Mouse (Mus musculus): ENCODE results near the gene Casc4.
"Not testable (repeated sequence)": the region's sequence is repeated elsewhere in the genome, so short reads cannot be mapped to it uniquely, and the experiment has no call there.

Casc4 gene

DNA sequence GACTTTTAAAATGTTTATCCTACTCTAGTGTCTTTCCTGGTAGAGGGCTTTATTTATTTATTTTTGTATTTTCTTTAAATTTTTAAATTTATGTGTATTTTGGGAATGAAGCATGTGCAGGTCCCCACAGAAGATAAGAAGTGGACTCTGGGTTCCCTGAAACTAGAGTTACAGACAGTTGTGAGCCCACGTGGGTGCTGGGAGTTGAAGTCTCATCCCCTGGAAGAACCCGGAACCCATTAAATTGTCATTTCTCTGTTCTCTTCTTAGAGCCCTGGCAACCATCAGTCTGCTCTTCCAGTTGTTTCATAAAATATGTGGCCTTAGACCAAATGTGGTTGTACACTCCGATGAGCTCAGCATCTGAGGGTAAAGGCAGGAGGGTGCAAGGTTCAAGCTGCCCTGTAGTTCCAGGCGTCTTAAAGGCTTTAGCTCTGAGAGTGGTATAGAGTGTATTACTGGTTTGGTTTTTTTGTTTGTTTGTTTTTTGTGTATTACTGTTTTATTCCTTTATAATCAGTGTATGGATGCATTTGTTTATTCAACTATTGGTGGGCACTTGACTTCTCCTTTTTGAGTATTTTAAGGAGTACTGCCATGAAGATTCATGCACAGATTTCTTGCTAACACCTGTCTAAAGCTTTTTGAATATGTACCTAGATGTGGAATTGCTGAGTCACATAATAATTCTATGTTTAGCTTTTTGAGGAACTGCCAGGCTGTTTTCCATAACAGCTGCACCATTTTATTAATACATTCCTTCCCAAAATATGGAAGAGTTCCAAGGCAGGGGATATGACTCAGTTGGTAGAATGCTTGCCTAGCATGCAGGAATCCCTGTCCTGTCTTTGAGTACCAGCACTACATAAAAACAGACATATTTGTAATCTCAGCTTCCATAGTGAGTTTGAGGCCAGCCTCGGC lies 49.5 kb downstream of the Casc4 start:
- DNase-seq (ENCODE audit: low spot score), result no peak

DNA sequence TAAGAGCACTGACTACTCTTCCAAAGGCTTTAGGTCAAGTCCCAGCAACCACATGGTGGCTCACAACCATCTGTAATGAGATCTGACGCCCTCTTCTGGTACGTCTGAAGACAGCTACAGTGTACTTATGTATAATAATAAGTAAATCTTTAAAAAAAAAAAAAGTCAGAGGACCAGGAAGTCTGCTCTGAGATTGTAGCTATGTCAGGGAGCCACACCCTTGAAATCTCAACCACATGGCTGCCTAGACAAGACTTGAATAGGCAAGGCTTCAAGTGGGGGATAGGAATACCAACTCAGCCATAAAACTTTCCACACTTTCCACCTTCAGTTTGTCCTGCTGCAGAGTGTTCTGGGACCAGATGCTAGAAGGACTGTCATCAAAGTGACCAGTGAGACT lies 70.9 kb downstream of the Casc4 start:
- not testable (repeated sequence) for DNase-seq (ENCODE audit: low spot score)

DNA sequence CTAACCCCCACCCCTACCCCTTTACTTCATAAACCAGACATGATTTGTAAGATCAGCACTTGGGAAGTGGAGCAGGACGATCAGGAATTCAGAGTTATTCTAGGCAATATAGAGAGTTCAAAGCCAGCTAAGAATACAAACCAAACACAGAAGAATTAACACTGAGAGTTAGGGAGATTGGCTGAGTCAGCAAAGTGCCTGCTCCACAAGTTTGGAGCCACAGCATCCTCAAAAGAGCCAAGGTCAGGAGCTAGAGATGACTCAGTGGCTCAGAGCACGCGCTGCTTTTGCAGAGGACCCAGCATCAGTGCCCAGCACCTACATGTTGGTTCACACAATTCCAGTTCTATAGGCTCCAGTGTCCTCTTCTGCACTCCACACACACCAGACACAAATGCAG lies 76.6 kb downstream of the Casc4 start:
- no peak for DNase-seq (ENCODE audit: low spot score)

DNA sequence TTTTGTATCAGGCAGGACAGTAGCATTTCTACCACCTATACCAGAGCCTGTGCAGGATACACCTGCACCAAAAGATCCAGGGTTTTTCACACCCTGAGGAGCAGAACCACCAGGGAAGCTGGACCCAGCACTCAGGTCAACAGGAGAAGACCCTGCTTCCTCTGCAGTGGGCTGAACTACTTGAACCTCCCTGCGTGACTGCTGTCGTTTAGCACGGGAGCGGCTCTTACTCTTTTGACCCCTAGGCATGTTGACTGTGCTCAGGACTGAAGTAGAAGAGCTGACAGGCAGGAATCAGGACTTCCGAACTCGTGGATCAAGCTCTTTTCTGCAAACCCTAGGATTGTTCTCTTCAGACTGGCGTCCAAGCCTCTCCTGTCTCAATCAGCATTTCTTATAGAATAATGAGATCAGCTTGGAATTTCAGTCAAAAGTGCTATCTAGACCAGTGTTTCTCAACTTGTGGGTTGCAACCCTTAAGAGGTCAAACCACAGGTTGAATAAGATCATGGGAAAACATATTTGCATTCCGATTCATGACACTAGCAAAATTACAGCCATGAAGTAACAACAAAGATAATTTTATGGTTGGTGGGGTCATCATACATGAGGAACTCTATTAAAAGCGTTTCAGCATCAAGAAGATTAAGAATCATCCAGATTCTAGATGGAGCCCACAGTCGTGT lies 88.3 kb downstream of the Casc4 start:
- no peak for DNase-seq (ENCODE audit: low spot score)

DNA sequence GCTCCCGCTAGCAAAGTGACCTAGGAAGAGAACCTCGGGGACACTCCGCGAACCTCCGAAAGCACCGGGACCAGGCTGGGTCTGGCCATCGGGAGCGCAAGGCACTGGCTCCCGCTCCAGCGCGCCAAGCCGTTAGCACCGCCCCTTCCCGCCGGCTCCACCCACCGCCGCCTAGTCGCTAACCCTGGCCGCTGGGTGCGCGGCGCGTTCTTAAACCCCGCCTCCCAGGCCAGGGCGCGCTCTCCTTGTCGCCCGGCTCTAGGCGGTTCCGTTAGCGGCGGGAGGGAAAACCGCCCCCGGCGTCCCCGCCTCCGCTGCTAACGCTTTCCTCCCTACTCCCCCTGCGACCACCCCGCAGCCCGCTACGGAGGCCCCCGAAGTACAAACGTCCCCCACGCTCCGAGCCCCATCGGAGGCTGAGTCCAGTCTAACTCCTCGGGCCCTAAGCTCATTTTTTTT lies 89.0 kb downstream of the Casc4 start, which contains the start of the genes Ctdspl2 and Mageb3:
Ctdspl2 (plus strand) TSS at position 237 of the 459 bp plus-strand sequence.
Mageb3 (minus strand) TSS at position 328 of the 459 bp plus-strand sequence.
- peak; percentile 98 for DNase-seq (ENCODE audit: low spot score)

DNA sequence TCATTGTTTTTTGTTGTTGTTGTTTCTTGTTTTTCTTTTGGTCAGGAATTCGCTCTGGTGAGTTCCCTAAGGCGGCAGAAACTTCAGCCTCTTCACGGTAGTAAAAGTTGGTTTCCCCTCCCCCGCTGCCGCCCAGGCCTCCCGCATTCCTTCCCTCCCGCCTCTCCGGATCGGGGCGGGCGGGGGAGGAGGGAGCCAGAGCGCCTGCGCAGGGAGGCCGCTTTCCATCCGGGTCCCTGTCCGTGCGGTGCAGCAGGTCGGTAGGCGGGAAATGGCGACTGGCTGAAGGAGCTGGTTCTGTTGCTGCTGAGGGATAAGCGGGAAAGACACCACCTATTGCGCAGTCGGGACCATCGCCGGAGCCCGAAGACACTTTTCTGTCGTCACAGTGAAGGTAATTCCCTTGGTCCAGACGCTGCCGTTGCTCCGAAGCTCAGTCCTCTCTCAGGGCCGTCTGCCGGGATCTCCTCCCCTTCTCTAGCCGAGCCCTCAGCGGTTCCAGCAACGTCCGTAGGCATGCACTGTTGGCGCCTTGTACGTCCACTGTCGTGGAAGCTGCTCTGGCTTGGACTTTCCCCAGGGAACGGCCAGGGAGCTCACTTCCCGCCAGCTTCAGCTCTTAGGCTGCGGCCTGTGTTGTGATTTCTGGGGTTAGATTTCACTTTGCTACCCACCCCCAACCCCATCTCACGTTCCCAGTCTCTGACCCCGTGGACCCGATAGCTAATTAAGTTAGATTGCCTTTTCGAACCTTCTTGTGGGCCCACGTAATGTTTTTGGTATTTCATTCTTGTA lies 89.7 kb downstream of the Casc4 start:
- peak; percentile 96 for DNase-seq (ENCODE audit: low spot score)

DNA sequence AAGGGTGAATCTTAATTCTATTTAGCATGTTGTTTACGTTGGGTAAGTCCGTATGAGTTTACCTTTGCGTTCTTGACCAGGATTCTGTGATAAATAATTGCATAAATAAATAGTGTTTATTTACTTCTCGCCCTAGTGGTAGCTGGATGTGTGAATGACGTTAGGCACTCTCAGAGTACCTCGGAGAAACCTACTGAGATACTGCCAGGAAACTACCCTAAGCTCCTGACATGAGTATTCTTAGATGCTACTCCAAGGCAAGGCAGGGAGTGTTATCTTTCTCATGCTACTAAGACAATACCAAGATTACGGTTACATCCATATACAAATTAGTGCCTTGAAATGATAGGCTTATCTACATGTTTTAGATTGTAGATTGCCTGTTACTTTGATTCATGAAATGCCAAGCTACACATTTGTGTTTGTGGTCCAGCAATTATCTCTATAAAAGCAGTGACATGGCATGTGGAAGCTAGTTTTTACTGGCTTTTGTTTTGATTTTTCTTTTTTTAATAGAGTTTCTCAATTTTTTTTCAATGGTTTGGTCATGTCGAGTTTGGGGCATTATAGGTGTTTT lies 90.5 kb downstream of the Casc4 start:
- DNase-seq (ENCODE audit: low spot score), result no peak

Data from ovary, postnatal 36 days (tissue).